Mouse (Mus musculus): ENCODE data around the gene Pdcd2.

Pdcd2 gene

GRCm38 (mm10) chr17:15526986-15527810, at the start of gene Pdcd2:
Pdcd2 (minus strand) TSS chr17:15527301.
- peak; percentile 97 for DNase-seq (ENCODE audit: low read depth, low spot score)

GRCm38 (mm10) chr17:15575056-15575455, 48.0 kb upstream of the Pdcd2 start:
- DNase-seq (ENCODE audit: low read depth, low spot score), result no peak

GRCm38 (mm10) chr17:15566908-15567307, 39.8 kb upstream of the Pdcd2 start:
- peak; percentile 30 for DNase-seq (ENCODE audit: low read depth, low spot score)

GRCm38 (mm10) chr17:15564928-15565300, 37.8 kb upstream of the Pdcd2 start:
- DNase-seq (ENCODE audit: low read depth, low spot score), result no peak

GRCm38 (mm10) chr17:15564014-15564927, 37.2 kb upstream of the Pdcd2 start, which contains the start of gene Prdm9:
Prdm9 (minus strand) TSS chr17:15564354.
- DNase-seq (ENCODE audit: low read depth, low spot score), result peak; percentile 98

GRCm38 (mm10) chr17:15559946-15560345, 32.8 kb upstream of the Pdcd2 start:
- DNase-seq (ENCODE audit: low read depth, low spot score), result no peak

- peak; percentile 85 for DNase-seq (ENCODE audit: low read depth, low spot score)
Measured at GRCm38 (mm10) chr17:15549713-15550112, 22.6 kb upstream of the Pdcd2 start.

GRCm38 (mm10) chr17:15546440-15546839, 19.3 kb upstream of the Pdcd2 start:
- no peak for DNase-seq (ENCODE audit: low read depth, low spot score)

- DNase-seq (ENCODE audit: low read depth, low spot score), result peak; percentile 76
Measured at GRCm38 (mm10) chr17:15543868-15544267, 16.8 kb upstream of the Pdcd2 start.

- no peak for DNase-seq (ENCODE audit: low read depth, low spot score)
Measured at GRCm38 (mm10) chr17:15540309-15540708, 13.2 kb upstream of the Pdcd2 start.

GRCm38 (mm10) chr17:15536457-15536904, 9.4 kb upstream of the Pdcd2 start:
- DNase-seq (ENCODE audit: low read depth, low spot score), result peak; percentile 54

GRCm38 (mm10) chr17:15535943-15536342, 8.8 kb upstream of the Pdcd2 start:
- DNase-seq (ENCODE audit: low read depth, low spot score), result no peak

GRCm38 (mm10) chr17:15535162-15535800, 8.2 kb upstream of the Pdcd2 start:
- no peak for DNase-seq (ENCODE audit: low read depth, low spot score)

GRCm38 (mm10) chr17:15530141-15530540, 3.0 kb upstream of the Pdcd2 start:
- peak; percentile 71 for DNase-seq (ENCODE audit: low read depth, low spot score)

GRCm38 (mm10) chr17:15528887-15529286, 1.8 kb upstream of the Pdcd2 start:
- DNase-seq (ENCODE audit: low read depth, low spot score), result no peak

- no peak for DNase-seq (ENCODE audit: low read depth, low spot score)
Measured at GRCm38 (mm10) chr17:15527811-15528136, 673 bp upstream of the Pdcd2 start.

GRCm38 (mm10) chr17:15526304-15526703, 797 bp downstream of the Pdcd2 start:
- DNase-seq (ENCODE audit: low read depth, low spot score), result no peak

GRCm38 (mm10) chr17:15518766-15519165, 8.3 kb downstream of the Pdcd2 start:
- no peak for DNase-seq (ENCODE audit: low read depth, low spot score)

GRCm38 (mm10) chr17:15518186-15518585, 8.9 kb downstream of the Pdcd2 start:
- DNase-seq (ENCODE audit: low read depth, low spot score), result no peak

GRCm38 (mm10) chr17:15517776-15518175, 9.3 kb downstream of the Pdcd2 start:
- no peak for DNase-seq (ENCODE audit: low read depth, low spot score)

- DNase-seq (ENCODE audit: low read depth, low spot score), result peak; percentile 75
Measured at GRCm38 (mm10) chr17:15510694-15511093, 16.4 kb downstream of the Pdcd2 start.

All from R1 (cell line).